Mouse (Mus musculus) CD4-positive naive resting alpha-beta T cell, adult 57 days (primary cell): ENCODE results near the gene Aldh16a1. TPM values are rescaled to one million over a fixed set of nuclear protein-coding genes. Genes with fewer than 3 reads are reported as not detected.

Experiments used
- total RNA-seq: library from RNA; stranded (reverse); gene quantifications from one replicate; pipeline ENCODE4 v1.2.4, GENCODE M21; 2023

Gene Aldh16a1
- 61.5 TPM for total RNA-seq

GRCm38 (mm10) chr7:45154096-45154992, at the start of gene Aldh16a1, which contains the start of gene Pih1d1:
Gene Aldh16a1 (minus strand): TSS chr7:45154584.
Gene Pih1d1 (plus strand): TSS chr7:45154303.

GRCm38 (mm10) chr7:45180896-45181477, 26.6 kb upstream of the Aldh16a1 start, which contains the start of gene Pth2:
Gene Pth2 (plus strand): TSS chr7:45180995.

GRCm38 (mm10) chr7:45179469-45179868, 25.1 kb upstream of the Aldh16a1 start, which contains the start of gene Gfy:
Gene Gfy (minus strand): TSS chr7:45179569.

GRCm38 (mm10) chr7:45163735-45164490, 9.5 kb upstream of the Aldh16a1 start, which contains the start of gene Slc17a7:
Gene Slc17a7 (plus strand): TSS chr7:45163949.

GRCm38 (mm10) chr7:45135993-45136567, 18.3 kb downstream of the Aldh16a1 start, which contains the start of the genes Gm45713 and Flt3l:
Gene Gm45713 (minus strand): TSS chr7:45136231.
Gene Flt3l (minus strand): TSS chr7:45136432.

GRCm38 (mm10) chr7:45128624-45129246, 25.6 kb downstream of the Aldh16a1 start, which contains the start of gene Rpl13a:
Gene Rpl13a (minus strand): TSS chr7:45128761.

GRCm38 (mm10) chr7:45124224-45125143, 29.9 kb downstream of the Aldh16a1 start, which contains the start of gene Rps11:
Gene Rps11 (minus strand): TSS chr7:45124439.

GRCm38 (mm10) chr7:45103652-45104180, 50.7 kb downstream of the Aldh16a1 start, which contains the start of gene Fcgrt:
Gene Fcgrt (minus strand): TSS chr7:45103851.

GRCm38 (mm10) chr7:45092048-45092447, 62.3 kb downstream of the Aldh16a1 start, which contains the start of gene Rcn3:
Gene Rcn3 (minus strand): TSS chr7:45092221.

Other genes starting within 250 kb of the Aldh16a1 start
- 71.8 TPM for gene Ap2a1, start 225.1 kb downstream of the Aldh16a1 start, total RNA-seq
- gene Tsks, start 211.4 kb downstream of the Aldh16a1 start, total RNA-seq, result 0.33 TPM
- gene Cpt1c, start 179.7 kb downstream of the Aldh16a1 start, total RNA-seq, result 0.18 TPM
- 153 TPM for gene Prmt1, start 168.0 kb downstream of the Aldh16a1 start, total RNA-seq
- 157 TPM for gene Irf3, start 156.9 kb downstream of the Aldh16a1 start, total RNA-seq
- 19.6 TPM for gene Bcl2l12, start 155.9 kb downstream of the Aldh16a1 start, total RNA-seq
- gene Scaf1, start 138.2 kb downstream of the Aldh16a1 start, total RNA-seq, result 83.6 TPM
- 10.3 TPM for gene Rras, start 136.6 kb downstream of the Aldh16a1 start, total RNA-seq
- gene Prr12, start 101.7 kb downstream of the Aldh16a1 start, total RNA-seq, result 75.1 TPM
- 61.3 TPM for gene Nosip, start 92.2 kb downstream of the Aldh16a1 start, total RNA-seq
- gene Prrg2, start 91.9 kb downstream of the Aldh16a1 start, total RNA-seq, result 0.95 TPM
- 6.1 TPM for gene Rcn3, start 62.4 kb downstream of the Aldh16a1 start, total RNA-seq
- gene Fcgrt, start 50.7 kb downstream of the Aldh16a1 start, total RNA-seq, result 22.7 TPM
- gene Rps11, start 30.1 kb downstream of the Aldh16a1 start, total RNA-seq, result 3,211 TPM
- gene Rpl13a, start 25.8 kb downstream of the Aldh16a1 start, total RNA-seq, result 5,433 TPM
- not detected for gene Gm45713, start 18.4 kb downstream of the Aldh16a1 start, total RNA-seq
- 299 TPM for gene Flt3l, start 18.2 kb downstream of the Aldh16a1 start, total RNA-seq
- 38.5 TPM for gene Pih1d1, start 281 bp downstream of the Aldh16a1 start, total RNA-seq
- not detected for gene Slc17a7, start 9.4 kb upstream of the Aldh16a1 start, total RNA-seq
- gene Gfy, start 25.0 kb upstream of the Aldh16a1 start, total RNA-seq, result not detected
- gene Pth2, start 26.4 kb upstream of the Aldh16a1 start, total RNA-seq, result not detected
- not detected for gene Ccdc155, start 50.3 kb upstream of the Aldh16a1 start, total RNA-seq
- gene Dkkl1, start 57.6 kb upstream of the Aldh16a1 start, total RNA-seq, result not detected
- gene Tead2, start 61.2 kb upstream of the Aldh16a1 start, total RNA-seq, result not detected
- gene Cd37, start 84.5 kb upstream of the Aldh16a1 start, total RNA-seq, result 346 TPM
- gene Slc6a16, start 86.5 kb upstream of the Aldh16a1 start, total RNA-seq, result not detected
- gene Slc6a21, start 122.9 kb upstream of the Aldh16a1 start, total RNA-seq, result not detected
- gene Trpm4, start 179.2 kb upstream of the Aldh16a1 start, total RNA-seq, result 10.0 TPM
- gene Hrc, start 180.7 kb upstream of the Aldh16a1 start, total RNA-seq, result not detected
- gene Ppfia3, start 212.4 kb upstream of the Aldh16a1 start, total RNA-seq, result 0.47 TPM
- gene Lin7b, start 216.0 kb upstream of the Aldh16a1 start, total RNA-seq, result 2.6 TPM
- gene Snrnp70, start 241.2 kb upstream of the Aldh16a1 start, total RNA-seq, result 701 TPM